Mouse (Mus musculus) hindbrain, embryonic 15.5 days (tissue): ENCODE measurements around the gene Erich2. TPM values are rescaled to one million over a fixed set of nuclear protein-coding genes. Genes with fewer than 3 reads are reported as not detected.
A peak's percentile ranks its signal among the peaks of the same experiment; 100 is the strongest.

Source experiments
- ATAC-seq: fragments of 200-750 bp; cut with Nextera tagmentation; 2 replicates; pipeline ENCODE4 v1.8.0; 2017; ENCODE audit warnings: low read depth, moderate number of reproducible peaks, moderate TSS enrichment; ENCODE audit not compliant: low FRiP score
- H3K27ac ChIP-seq: fragments of 300-500 bp; sonication (generic); replicated peaks from 2 replicates; pipeline ENCODE4 v1.5.1; 2015; ENCODE audit warnings: mild to moderate bottlenecking, inconsistent platforms
- H3K27me3 ChIP-seq: fragments of 300-500 bp; sonication (generic); 2 replicates; pipeline ENCODE4 v1.6.1; 2015; ENCODE audit warnings: control low read depth, inconsistent platforms
- H3K36me3 ChIP-seq: fragments of 300-500 bp; sonication (generic); 2 replicates; pipeline ENCODE4 v1.6.1; 2015; ENCODE audit warnings: control low read depth, inconsistent platforms
- H3K4me1 ChIP-seq: fragments of 300-500 bp; sonication (generic); replicated peaks from 2 replicates; pipeline ENCODE4 v1.6.1; 2015; ENCODE audit warnings: control low read depth, inconsistent platforms
- H3K4me2 ChIP-seq: fragments of 300-500 bp; sonication (generic); 2 replicates; pipeline ENCODE4 v1.6.1; 2015; ENCODE audit warnings: moderate library complexity, mild to moderate bottlenecking, inconsistent platforms
- H3K4me3 ChIP-seq: fragments of 300-500 bp; sonication (generic); 2 replicates; pipeline ENCODE4 v1.5.1; 2015; ENCODE audit warnings: mild to moderate bottlenecking, inconsistent platforms
- H3K9ac ChIP-seq: fragments of 300-500 bp; sonication (generic); 2 replicates; pipeline ENCODE4 v1.6.1; 2015; ENCODE audit warnings: inconsistent platforms
- H3K9me3 ChIP-seq: fragments of 300-500 bp; sonication (generic); 2 replicates; pipeline ENCODE4 v1.6.1; 2016; ENCODE audit warnings: control low read depth, inconsistent platforms
- WGBS: fragments of 180-500 bp; shearing (Covaris S2); methylation state at CpG from one replicate; pipeline ENCODE4 v1.1.7; 2015; 5-methylcytosine and 5-hydroxymethylcytosine counted together
- polyA plus RNA-seq: library from polyadenylated mRNA; unstranded; fragments of >200 nt; fragmentation: Nextera tagmentation; extraction: Ambion mirVana; gene quantifications from 2 replicates; pipeline ENCODE4 v1.2.1, GENCODE M21; 2015

The Erich2 gene
- polyA plus RNA-seq, 1 experiment from 2014 or later = 3.0 TPM

GRCm38 (mm10) chr2:70563721-70564645, 55.4 kb downstream of the Erich2 start:
- Histone ChIP-seq H3K9ac (peak overlapping the region; percentile 67), H3K4me3 (peak overlapping the region; percentile 52), H3K27ac (peak overlapping the region; percentile 90), H3K4me1 (peaks cover 58% of the 10 kb centered on the region), H3K4me2 (peak overlapping the region; percentile 70), H3K36me3 (no peaks in the 10 kb centered on the region), H3K27me3 (peaks cover 44% of the 10 kb centered on the region), H3K9me3 (no peaks in the 10 kb centered on the region)
- WGBS = 1% methylated on average over 38 of the region's 38 CpGs
- ATAC-seq = no peak

- ATAC-seq = no peak
- Histone ChIP-seq H3K4me3 (peak overlapping the region; percentile 52), H3K4me2 (peak overlapping the region; percentile 70), H3K27me3 (peaks cover 45% of the 10 kb centered on the region), H3K9me3 (no peaks in the 10 kb centered on the region), H3K27ac (peak overlapping the region; percentile 90), H3K36me3 (no peaks in the 10 kb centered on the region), H3K4me1 (peaks cover 61% of the 10 kb centered on the region), H3K9ac (peak overlapping the region; percentile 67)
- WGBS = 3% methylated on average over 15 of the region's 15 CpGs
Measured at GRCm38 (mm10) chr2:70564646-70565315, 56.2 kb downstream of the Erich2 start.

- H3K4me1 ChIP-seq = peaks cover 61% of the 10 kb centered on the region
- peak overlapping the region; percentile 70 for H3K4me2 ChIP-seq
- no peak for ATAC-seq
- H3K27ac ChIP-seq = peak overlapping the region; percentile 90
- H3K9ac ChIP-seq = peak overlapping the region; percentile 67
- no peaks in the 10 kb centered on the region for H3K9me3 ChIP-seq
- H3K36me3 ChIP-seq = no peaks in the 10 kb centered on the region
- WGBS = 4% methylated on average over 30 of the region's 30 CpGs
- H3K27me3 ChIP-seq = peaks cover 45% of the 10 kb centered on the region
- H3K4me3 ChIP-seq = peak overlapping the region; percentile 52
Measured at GRCm38 (mm10) chr2:70565651-70566602, 57.3 kb downstream of the Erich2 start.

GRCm38 (mm10) chr2:70566603-70566981, 58.0 kb downstream of the Erich2 start:
- H3K4me2 ChIP-seq = peak overlapping the region; percentile 70
- H3K4me1 ChIP-seq = peaks cover 57% of the 10 kb centered on the region
- peaks cover 49% of the 10 kb centered on the region for H3K27me3 ChIP-seq
- ATAC-seq = no peak
- no peaks in the 10 kb centered on the region for H3K9me3 ChIP-seq
- peak overlapping the region; percentile 67 for H3K9ac ChIP-seq
- 3% methylated on average over 18 of the region's 18 CpGs for WGBS
- H3K4me3 ChIP-seq = peak overlapping the region; percentile 52
- no peaks in the 10 kb centered on the region for H3K36me3 ChIP-seq
- peak overlapping the region; percentile 90 for H3K27ac ChIP-seq

GRCm38 (mm10) chr2:70567071-70567681, 58.6 kb downstream of the Erich2 start:
- H3K27ac ChIP-seq = peak overlapping the region; percentile 90
- 1% methylated on average over 23 of the region's 23 CpGs for WGBS

GRCm38 (mm10) chr2:70567682-70568077, 59.1 kb downstream of the Erich2 start:
- Histone ChIP-seq H3K4me2 (peak overlapping the region; percentile 70), H3K27ac (peak overlapping the region; percentile 90), H3K9me3 (no peaks in the 10 kb centered on the region), H3K9ac (peak overlapping the region; percentile 67), H3K36me3 (no peaks in the 10 kb centered on the region), H3K4me1 (peaks cover 51% of the 10 kb centered on the region), H3K27me3 (peaks cover 45% of the 10 kb centered on the region), H3K4me3 (peak overlapping the region; percentile 52)
- no peak for ATAC-seq
- under 1% methylated on average over 12 of the region's 12 CpGs for WGBS

More at GRCm38 (mm10) chr2:70567071-70567681, 58.6 kb downstream of the Erich2 start:
- Histone ChIP-seq H3K9me3 (no peaks in the 10 kb centered on the region), H3K4me1 (peaks cover 56% of the 10 kb centered on the region), H3K4me3 (peak overlapping the region; percentile 52), H3K9ac (peak overlapping the region; percentile 67), H3K27me3 (peaks cover 50% of the 10 kb centered on the region), H3K36me3 (no peaks in the 10 kb centered on the region), H3K4me2 (peak overlapping the region; percentile 70)
- peak; percentile 36; the same call in 1 of the 2 replicates for ATAC-seq

GRCm38 (mm10) chr2:70568198-70568941, 59.8 kb downstream of the Erich2 start:
- WGBS = under 1% methylated on average over 34 of the region's 34 CpGs

GRCm38 (mm10) chr2:70571698-70572097, 63.1 kb downstream of the Erich2 start:
- H3K27ac ChIP-seq = no peak overlapping the region
- no peaks in the 10 kb centered on the region for H3K36me3 ChIP-seq
- peaks cover 31% of the 10 kb centered on the region for H3K27me3 ChIP-seq
- no peak for ATAC-seq
- no peaks in the 10 kb centered on the region for H3K9me3 ChIP-seq
- H3K4me1 ChIP-seq = peaks cover 31% of the 10 kb centered on the region
- no peak overlapping the region for H3K9ac ChIP-seq
- no peak overlapping the region for H3K4me3 ChIP-seq
- no peak overlapping the region for H3K4me2 ChIP-seq
- 67% methylated on average over 4 of the region's 4 CpGs for WGBS

More at GRCm38 (mm10) chr2:70568198-70568941, 59.8 kb downstream of the Erich2 start:
- H3K36me3 ChIP-seq = no peaks in the 10 kb centered on the region
- H3K4me1 ChIP-seq = peaks cover 47% of the 10 kb centered on the region
- peak overlapping the region; percentile 70 for H3K4me2 ChIP-seq
- H3K27me3 ChIP-seq = peaks cover 43% of the 10 kb centered on the region
- H3K27ac ChIP-seq = peak overlapping the region; percentile 90
- peak overlapping the region; percentile 52 for H3K4me3 ChIP-seq
- no peaks in the 10 kb centered on the region for H3K9me3 ChIP-seq
- ATAC-seq = peak; percentile 36; the same call in 1 of the 2 replicates
- peak overlapping the region; percentile 67 for H3K9ac ChIP-seq

GRCm38 (mm10) chr2:70572251-70572650, 63.6 kb downstream of the Erich2 start:
- no peak overlapping the region for H3K4me2 ChIP-seq
- no peak for ATAC-seq
- peaks cover 31% of the 10 kb centered on the region for H3K27me3 ChIP-seq
- H3K36me3 ChIP-seq = no peaks in the 10 kb centered on the region
- no peak overlapping the region for H3K4me3 ChIP-seq
- H3K27ac ChIP-seq = no peak overlapping the region
- no peak overlapping the region for H3K9ac ChIP-seq
- H3K4me1 ChIP-seq = peaks cover 25% of the 10 kb centered on the region
- WGBS = 50% methylated on average over 9 of the region's 9 CpGs
- H3K9me3 ChIP-seq = no peaks in the 10 kb centered on the region

GRCm38 (mm10) chr2:70573544-70574210, 65.1 kb downstream of the Erich2 start:
- Histone ChIP-seq H3K36me3 (0 out of 2 replicates have a peak, but pooled peaks cover 3% of the 10 kb centered on the region), H3K27ac (no peak overlapping the region), H3K4me1 (peaks cover 13% of the 10 kb centered on the region), H3K9me3 (no peaks in the 10 kb centered on the region), H3K4me3 (no peak overlapping the region), H3K27me3 (peaks cover 26% of the 10 kb centered on the region), H3K9ac (no peak overlapping the region), H3K4me2 (no peak overlapping the region)
- no peak for ATAC-seq
- WGBS = 78% methylated on average over 8 of the region's 8 CpGs
